Mouse (Mus musculus): ENCODE measurements around the gene Hsp90ab1.

- TF ChIP-seq CTCF (IDR thresholded peaks at IDR 0.05; ENCODE audit: borderline replicate concordance, insufficient read depth, low read depth, low read length) (no peak), POLR2A (IDR thresholded peaks at IDR 0.05; ENCODE audit: borderline replicate concordance, insufficient read depth, low read length) (no peak)
Observed at GRCm38 (mm10) chr17:45597787-45598186, 24.7 kb upstream of the Hsp90ab1 start.

Measured in cerebellum, adult 2 months (tissue).